Mouse (Mus musculus) liver, embryonic 14.5 days (tissue): ENCODE results near the gene Wipf3.

Experiments
- CTCF ChIP-seq: IDR thresholded peaks from 2 replicates; pipeline ENCODE4 v1.5.1; 2016; ENCODE audit warnings: antibody characterized with exemption, low read depth, control low read depth
- EP300 ChIP-seq: IDR thresholded peaks from 2 replicates; pipeline ENCODE4 v1.6.1; 2016; ENCODE audit warnings: antibody characterized with exemption, low read depth

- TF ChIP-seq CTCF: no peak
- no peak for TF ChIP-seq EP300
These were observed 34.5 kb downstream of the Wipf3 start for GRCm38 (mm10) chr6:54463701-54464458.
